Mouse (Mus musculus) brain, embryonic 14.5 days (tissue): Measurements from ENCODE around the gene Lrba.

Experiments used
- CTCF ChIP-seq: fragments of 200-500 bp; IDR thresholded peaks from 2 replicates; pipeline ENCODE4 v1.5.1; 2012; ENCODE audit warnings: inconsistent platforms, mild to moderate bottlenecking, moderate library complexity, borderline replicate concordance; ENCODE audit not compliant: insufficient read depth, insufficient read length; ENCODE audit errors: extremely low read depth
- POLR2A ChIP-seq: fragments of 200-500 bp; IDR thresholded peaks from 2 replicates; pipeline ENCODE4 v1.6.1; 2012; ENCODE audit warnings: mild to moderate bottlenecking, inconsistent platforms, borderline replicate concordance; ENCODE audit not compliant: poor library complexity, insufficient read depth, insufficient read length, severe bottlenecking; ENCODE audit errors: extremely low read depth

DNA sequence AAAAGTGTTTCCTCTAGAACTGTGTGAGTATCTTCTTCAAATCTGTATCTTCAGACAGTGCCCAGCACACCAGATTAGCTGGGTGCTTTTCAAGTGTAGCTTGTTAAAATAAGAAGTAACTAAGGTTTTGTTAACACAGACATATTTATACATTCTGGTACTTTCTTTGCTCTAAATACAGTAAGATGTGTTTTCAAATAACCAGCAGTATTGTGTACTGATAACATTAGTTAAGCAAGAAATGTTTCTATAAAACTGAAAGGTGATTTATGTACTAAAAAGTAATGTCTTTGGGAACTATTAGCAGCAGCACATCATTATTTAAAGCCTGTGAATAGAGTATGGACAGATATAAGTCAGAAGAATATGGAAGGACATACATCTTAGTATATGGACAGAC, 417.3 kb downstream of the Lrba start:
- TF ChIP-seq POLR2A (no peak), CTCF (no peak)
